Mouse (Mus musculus) brain, embryonic 14.5 days (tissue): ENCODE measurements at regions not wholly inside any gene's neighbourhood (a gene's known extent, or its start where the extent isn't known, plus 50 kb on each side); places are given as distances from the start of the nearest gene placed in this dataset.
A peak's percentile ranks its signal among the peaks of the same experiment; 100 is the strongest.

Source experiments
- DNase-seq: peaks from one replicate; pipeline ENCODE4 v3.0.0-alpha.2; 2011; ENCODE audit warnings: low read depth
- CTCF ChIP-seq: fragments of 200-500 bp; IDR thresholded peaks from 2 replicates; pipeline ENCODE4 v1.5.1; 2012; ENCODE audit warnings: inconsistent platforms, mild to moderate bottlenecking, moderate library complexity, borderline replicate concordance; ENCODE audit not compliant: insufficient read depth, insufficient read length; ENCODE audit errors: extremely low read depth
- POLR2A ChIP-seq: fragments of 200-500 bp; IDR thresholded peaks from 2 replicates; pipeline ENCODE4 v1.6.1; 2012; ENCODE audit warnings: mild to moderate bottlenecking, inconsistent platforms, borderline replicate concordance; ENCODE audit not compliant: poor library complexity, insufficient read depth, insufficient read length, severe bottlenecking; ENCODE audit errors: extremely low read depth

GRCm38 (mm10) chr16:84646172-84646684 is 89.3 kb downstream of the Mrpl39 start:
- TF ChIP-seq CTCF (no peak), POLR2A (no peak)
- DNase-seq, result no peak

GRCm38 (mm10) chr16:84650646-84651045 is 84.9 kb downstream of the Mrpl39 start:
- TF ChIP-seq CTCF, result no peak
- TF ChIP-seq POLR2A, result no peak

GRCm38 (mm10) chr16:84653873-84654272 is 81.7 kb downstream of the Mrpl39 start:
- TF ChIP-seq POLR2A (no peak), CTCF (no peak)
- DNase-seq, result no peak

More at GRCm38 (mm10) chr16:84650646-84651045, 84.9 kb downstream of the Mrpl39 start:
- no peak for DNase-seq

- peak; percentile 11 for DNase-seq
- TF ChIP-seq CTCF, result no peak
- TF ChIP-seq POLR2A, result no peak
Measured at GRCm38 (mm10) chr16:84661879-84662278, 73.7 kb downstream of the Mrpl39 start.

- DNase-seq, result no peak
- TF ChIP-seq POLR2A (no peak), CTCF (no peak)
Measured at GRCm38 (mm10) chr16:84663581-84663980, 72.0 kb downstream of the Mrpl39 start.
